Mouse (Mus musculus) R1 (cell line): ENCODE data around the gene Wdr26.

Source experiments
- DNase-seq: peaks from one replicate; pipeline ENCODE4 v3.0.0-alpha.2; 2018; ENCODE audit warnings: low read depth, low spot score

The Wdr26 gene

DNA sequence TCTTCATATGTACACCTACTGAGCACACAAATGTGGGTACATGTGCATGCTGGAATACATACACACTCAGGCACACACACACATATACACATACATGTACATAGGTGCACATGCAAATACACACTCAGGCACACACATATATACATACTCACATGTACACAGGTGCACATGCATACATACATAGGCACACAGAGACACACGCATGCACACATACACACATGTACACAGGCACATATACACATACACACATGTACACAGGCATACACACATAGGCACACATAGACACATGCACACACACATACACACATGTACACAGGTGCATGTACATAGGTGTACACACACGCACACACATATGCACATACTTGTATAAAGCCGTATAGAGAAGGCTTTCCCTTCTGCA lies 29.4 kb upstream of the Wdr26 start:
- DNase-seq = no peak

DNA sequence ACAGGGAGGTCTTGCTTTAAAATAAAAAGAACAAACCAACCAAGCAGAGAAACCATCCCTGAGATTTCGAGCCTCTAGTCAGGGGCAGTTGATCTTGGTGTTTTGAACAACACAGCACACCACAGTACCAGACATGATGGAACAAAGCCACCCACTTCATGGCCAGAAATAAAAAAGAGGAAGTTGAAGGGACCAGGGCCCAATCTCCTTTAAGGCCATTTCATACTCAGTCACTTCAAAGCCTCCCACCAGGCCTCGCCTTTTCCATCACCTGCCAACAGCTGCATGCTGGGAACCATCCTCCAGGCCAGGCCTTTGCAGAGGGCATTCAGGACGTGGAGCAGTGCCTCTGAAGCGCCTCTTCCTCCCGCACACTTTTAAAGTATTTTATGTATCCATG lies 25.5 kb upstream of the Wdr26 start:
- no peak for DNase-seq

DNA sequence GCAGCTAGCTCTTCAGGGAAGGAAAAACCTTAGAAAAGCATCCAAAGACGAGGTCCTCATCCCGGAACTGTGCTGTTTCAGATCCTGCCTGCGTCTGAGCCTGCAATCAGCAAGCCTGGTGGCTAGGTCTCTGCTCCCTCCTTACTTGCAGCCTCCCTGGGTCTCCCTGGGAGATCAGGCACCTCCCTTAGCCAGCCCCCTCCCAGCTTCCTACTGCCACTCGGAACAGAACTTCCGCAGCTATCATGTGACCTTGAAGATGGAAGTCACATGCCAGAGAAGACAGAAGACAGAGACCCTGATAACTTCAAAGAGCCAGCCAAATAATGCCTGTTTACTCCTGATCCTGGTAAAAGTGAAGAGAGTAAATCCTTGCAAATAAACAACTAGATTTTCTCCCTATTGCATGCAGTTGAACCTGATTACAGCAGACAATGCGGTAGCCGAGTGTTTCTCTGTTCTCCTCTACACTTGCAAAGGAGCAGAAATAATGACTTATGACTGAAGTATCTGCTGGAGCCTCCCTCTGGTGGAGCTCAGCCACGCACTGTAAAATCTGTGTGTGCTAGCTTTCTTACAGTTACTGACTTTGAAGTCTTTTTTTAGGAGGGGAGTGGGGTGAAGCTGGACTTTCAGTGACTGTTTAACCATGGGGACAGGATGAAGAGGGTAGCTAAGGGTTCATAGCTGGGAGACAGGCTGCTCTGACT lies 22.7 kb upstream of the Wdr26 start:
- peak; percentile 87 for DNase-seq

DNA sequence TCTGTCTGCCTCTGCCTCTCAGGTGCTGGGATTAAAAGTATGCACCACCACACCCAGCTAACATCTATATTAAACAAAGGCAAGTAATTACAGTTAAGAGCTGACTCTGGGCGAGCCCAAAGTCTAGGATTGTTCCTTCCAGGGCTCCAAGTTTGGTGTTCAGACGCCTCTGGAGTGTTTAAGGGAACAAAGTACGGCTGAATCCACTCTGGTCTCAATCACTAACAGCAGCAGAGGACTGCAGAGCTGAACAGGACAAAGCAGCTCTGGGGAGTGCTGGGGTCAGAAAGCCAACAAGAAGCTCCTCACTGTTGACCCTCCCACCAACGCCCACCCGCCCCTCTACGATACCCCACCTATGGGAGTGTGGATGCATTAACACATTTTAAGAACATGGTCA lies 21.9 kb upstream of the Wdr26 start:
- DNase-seq = no peak

DNA sequence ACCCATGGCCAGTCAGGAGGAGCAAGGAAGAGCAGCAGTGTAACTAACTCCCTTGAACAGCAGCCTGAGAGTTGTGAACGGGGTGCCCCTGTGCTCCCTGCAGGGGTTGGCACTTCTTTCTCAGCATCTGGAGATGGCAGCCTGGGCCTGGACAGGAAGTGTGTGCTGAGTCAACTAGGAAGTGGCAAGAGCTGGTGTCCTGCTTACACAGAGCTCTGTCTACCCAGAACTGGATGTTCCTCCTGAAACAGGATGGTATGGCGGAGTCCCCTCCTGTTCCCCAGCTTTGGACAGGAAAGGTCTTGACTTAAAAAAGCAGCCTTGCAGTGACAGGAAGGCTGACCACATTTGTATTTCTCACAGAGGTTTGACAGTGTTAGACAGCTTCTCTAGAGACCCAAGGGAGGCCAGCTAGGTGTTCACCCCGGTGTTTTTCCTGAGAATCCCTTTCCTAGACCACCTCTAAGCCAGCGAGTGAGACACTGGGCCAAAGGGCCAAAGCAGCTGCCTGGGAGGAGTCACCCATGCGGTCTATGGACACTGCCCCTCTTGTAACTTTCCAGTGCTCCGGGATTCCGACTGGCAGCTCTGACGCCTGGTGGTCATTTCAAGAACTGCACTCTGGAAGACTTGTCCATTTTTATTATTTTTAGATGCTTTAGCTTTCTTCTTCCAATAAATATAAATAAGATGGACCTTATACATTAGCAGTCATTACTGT lies 20.7 kb upstream of the Wdr26 start:
- peak; percentile 87 for DNase-seq

DNA sequence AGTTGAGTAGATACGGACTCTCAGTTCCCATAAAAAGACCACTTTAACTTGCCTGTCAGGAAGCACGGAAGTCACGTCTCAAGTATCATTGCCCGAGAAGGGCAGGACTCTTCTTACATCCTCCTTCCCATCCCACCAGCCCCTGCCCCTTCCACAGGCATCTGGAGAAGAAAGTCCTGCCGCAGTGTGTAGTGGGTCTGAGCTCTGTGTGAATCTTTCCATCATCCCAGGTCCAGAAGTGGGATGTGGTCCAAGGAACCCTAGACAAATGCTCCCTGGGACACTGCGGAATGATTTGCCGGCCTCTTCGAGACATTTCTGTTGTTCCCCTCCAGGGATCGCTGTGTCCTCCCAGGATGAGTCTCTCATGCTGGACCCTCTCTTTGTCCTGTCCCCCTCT lies 20.0 kb upstream of the Wdr26 start:
- DNase-seq = peak; percentile 22

DNA sequence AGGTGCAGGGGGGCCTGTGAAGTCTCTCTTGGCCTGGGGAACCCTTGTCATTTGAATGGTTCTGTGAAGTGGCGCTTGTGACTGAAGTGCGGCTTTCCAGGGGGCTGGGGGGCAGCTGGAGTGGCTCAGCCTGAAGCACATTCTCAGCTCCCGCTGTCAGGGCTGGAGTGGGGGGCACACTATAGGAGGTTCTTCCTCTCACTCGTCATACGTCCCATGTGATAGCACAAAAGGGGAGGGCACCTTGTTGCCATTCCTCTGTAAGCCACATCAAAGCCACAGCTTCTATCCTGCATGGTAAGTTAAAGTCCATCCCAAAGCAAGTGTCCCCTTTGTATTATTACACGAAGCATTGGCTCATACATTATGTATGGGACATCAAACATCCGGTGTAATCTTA lies 19.5 kb upstream of the Wdr26 start:
- DNase-seq = no peak

DNA sequence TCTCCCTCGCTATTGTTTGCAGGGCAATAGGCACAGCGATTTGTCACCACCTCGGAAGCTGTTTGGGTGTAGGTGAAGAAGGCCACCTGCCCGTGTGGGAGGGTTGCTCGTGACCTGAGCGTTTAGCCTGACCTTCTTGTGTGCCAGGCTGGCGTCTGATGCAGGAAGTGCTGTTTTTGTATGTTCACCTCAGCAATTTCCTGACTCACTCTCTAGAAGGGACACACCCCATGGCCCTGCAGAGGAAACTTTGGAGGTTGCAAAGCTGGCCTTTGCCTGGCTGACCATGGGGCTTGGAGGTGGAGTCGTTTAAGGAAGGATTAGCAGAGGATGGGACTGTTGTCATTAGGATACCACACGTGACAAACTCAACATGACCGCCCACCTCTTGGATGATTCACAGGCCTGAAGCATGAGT lies 18.9 kb upstream of the Wdr26 start:
- DNase-seq = peak; percentile 23

DNA sequence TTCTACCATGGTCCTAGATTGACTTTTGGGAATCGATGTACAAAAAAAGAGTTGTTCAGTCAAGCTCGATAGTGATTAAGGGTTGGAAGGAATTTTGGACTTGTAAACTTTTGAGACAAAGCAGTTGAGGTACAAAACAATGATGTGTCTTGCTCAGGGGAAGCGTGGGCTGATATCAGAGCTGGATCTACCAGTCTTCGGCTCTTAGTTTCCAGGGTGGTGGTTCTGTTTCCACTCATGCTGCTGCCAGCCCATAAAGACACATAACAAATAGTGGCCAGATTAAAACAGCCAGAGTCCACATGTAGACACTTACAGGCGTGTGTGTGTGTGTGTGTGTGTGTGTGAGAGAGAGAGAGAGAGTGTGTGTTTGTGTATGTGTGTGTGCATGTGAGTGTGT lies 17.2 kb upstream of the Wdr26 start:
- DNase-seq = no peak

DNA sequence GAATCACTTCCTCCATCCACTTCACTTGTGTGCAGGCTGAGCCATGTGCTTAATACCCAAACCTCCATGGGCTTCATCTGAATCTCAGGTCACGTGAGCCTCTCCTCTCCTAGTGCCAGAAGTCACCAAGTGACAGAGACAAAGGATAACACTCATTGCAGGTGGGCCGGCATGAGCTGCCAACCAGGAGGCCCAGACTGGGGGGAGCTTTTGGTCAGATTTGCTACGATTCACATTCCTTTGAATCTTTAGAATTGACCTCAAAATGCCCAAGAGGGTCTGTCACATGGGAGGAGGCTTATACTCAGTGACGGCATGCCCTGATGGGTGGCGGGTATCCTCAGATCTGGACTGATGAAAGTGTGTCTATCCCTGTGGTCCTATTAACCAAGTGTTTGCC lies 16.8 kb upstream of the Wdr26 start:
- no peak for DNase-seq

DNA sequence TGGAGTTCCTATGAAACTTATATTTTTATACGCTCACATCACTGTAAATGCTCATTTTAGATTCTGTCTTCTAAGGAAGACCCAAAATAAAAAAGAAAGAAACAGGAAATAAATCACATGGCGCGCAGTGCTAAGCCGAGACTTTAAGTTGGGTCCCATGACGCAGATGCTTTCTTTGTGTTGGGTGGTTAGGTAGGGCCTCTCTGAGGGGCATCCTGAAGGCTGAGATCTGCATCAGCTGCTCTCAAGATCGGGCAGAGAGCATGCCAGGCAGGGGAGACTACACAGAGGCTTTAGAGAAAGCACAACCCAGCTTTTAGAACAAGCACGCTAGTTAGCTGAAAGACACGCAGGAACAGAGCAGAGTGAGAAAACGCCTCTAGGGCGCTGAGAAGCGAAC lies 16.0 kb upstream of the Wdr26 start:
- no peak for DNase-seq

DNA sequence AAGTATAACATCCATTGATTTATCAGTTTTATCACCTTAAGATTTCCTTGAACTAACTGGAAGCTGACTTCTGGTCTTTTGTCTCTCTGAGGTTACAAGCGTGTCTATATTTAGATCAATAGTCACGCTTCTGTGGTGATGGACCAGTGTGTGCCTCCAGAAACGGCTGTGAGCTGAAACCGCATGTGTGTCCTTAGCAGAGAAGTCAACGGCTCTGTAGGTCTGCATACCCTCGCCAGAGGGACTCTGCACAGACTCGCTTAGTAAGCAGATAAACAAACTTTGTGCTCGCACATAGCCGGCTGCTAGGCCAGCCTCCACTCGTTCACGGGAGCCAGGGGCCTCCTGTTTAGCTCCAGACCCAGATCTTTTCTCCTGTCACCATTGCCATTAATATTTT lies 15.0 kb upstream of the Wdr26 start:
- DNase-seq = no peak

DNA sequence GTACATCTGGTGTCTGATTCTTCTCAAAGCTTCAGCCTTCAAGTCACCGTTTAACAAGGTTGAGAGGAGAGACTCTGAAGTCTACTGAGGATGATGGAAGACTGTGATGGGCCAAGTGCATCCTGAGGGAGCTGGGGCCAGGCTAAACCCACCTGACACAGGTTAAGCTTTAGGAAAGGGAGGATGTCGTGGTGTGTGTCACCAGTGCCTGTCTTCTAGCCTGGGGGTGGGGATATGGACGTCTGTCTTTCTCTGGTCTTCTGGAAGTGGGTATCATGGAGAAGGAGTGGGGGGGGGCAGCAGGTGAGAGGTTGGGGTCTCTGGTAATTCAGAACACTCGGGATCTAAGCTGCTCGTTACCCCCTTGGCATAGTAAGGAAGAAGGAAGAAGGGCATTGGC lies 13.5 kb upstream of the Wdr26 start:
- DNase-seq = no peak

DNA sequence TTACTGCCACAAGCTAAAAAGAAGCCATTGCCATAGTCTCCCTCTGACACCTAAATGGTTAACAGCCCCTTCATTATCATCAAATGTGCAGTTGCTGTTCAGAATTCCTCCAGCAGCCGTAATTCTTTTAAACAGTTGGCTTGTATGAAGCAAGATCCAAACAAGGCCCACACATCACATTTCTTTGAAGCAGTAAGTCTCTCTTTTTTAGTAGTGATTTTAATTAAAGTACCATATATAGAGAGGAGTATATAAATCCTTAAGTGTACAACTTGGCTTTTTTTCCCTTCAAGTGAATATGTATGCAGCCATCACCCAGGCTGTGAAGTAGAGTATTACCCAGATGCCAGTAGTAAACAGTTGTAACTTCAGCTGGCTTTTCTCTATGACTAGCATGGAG lies 10.2 kb upstream of the Wdr26 start:
- no peak for DNase-seq

DNA sequence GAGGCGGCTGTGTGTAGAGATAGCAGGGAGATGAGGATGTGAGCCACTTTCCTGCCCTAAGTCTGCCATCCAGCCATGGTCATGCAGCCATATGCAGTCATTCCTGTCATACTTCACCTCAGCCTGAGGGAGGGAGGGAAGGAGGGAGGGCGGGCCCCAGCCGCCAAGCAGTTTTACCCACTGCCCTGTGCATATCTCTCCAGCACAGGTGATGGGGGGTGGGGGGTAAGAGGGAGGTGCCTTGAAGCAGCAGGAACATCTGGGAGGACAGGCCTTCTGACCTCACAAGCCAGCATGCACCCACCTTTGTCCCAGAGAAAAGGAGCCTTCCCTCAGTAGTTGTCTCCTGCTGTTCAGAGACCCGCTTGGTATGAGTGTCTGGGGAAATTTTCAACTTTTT lies 4.5 kb upstream of the Wdr26 start:
- peak; percentile 38 for DNase-seq

DNA sequence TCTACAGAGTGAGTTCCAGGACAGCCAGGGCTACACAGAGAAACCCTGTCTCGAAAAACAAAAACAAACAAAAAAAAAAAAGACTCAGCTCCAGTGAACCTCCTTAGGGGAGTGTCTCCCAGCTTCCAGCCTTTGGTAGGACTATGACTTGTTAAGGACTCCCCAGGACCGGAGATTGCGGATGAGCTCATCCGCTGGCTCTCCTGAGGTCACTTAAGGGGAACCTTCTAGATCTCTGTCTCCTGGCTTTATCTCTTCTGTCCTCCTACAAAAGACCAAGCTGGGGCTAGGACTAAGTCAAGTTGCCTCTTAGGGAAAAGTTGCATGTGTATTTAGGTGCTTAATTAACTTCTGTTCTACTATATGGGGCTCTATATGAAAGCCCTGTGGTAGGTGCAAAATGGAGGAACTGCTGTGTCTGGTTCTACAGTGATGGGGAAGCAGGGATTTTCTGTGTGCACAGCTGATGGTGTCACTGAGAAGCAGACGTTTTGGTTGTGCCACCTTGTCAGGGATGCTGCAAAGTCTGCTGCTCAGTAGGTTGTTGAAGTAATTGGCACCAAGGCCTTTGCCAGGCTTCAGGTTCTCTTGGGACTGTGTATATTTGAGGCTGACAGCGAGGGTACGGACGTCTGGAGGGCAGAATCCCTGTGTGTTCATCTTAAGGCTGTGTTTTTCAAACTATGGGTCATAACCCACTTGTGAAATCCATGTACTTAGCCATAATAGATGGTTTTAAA lies 2.7 kb upstream of the Wdr26 start:
- no peak for DNase-seq

DNA sequence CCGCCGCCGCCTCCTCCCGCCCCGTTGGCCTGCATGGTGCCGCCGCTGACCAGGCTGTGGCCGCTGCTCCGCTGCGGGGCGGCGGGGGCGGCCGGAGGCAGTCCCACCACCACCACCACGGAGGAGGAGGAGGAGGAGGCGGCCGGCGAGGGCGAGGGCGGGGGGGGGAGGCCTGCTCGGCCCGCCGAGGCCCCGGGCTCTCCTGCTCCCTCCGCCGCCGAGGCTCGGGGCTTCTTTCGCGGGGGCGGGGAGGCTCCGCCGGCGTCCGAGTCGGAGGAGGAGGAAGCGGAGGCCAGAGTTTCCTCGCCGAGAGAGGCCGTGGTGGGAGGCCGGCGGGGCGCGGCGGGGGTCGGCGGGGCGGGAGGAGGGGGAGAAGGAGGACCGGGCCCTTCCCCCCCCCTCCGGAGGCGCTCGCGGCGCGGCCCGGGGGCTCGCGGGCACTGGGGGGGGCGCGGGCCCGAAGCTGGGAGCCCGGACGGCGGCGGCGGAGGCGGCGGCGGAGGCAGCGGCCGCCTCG lies 340 bp downstream of the Wdr26 start:
- peak; percentile 34 for DNase-seq

DNA sequence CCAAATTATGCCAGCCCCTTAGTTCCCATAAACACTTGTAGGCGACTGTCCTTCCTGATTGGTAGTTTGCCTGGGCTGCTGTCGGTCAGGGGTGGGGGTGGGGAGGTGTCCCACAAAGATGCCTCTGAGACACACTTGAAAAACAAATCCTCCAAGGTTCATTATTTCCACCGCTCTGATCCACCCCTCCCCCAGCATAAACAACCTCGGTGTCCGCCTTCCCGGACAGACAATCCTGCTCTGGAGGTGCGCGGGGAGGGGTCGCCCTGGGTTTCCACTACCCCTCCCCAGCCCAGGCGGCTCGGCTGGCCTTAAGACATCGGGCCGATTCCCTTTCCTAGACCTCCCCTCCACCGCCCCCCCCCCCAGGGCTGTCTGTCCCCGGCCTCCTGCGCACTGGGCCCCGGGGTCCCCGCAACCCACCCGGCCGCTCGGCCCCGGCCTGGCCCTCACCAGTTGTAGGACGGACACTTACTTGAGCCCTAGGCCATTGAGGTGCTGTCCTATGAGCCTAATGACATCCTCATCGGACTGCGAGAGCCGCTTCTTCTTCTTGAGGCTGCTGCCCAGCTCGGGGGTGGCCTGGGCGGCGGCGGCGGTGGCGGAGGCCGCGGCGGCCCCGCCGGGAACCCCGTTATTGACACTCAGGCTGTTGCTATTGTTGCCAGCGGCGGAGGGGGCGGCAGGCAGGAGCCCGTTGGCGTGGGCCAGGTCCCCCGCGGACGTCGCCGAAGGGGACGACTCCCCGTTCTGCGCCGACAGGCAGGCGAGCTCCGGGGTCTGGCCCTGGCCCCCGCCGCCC lies 999 bp downstream of the Wdr26 start:
- DNase-seq = peak; percentile 61

DNA sequence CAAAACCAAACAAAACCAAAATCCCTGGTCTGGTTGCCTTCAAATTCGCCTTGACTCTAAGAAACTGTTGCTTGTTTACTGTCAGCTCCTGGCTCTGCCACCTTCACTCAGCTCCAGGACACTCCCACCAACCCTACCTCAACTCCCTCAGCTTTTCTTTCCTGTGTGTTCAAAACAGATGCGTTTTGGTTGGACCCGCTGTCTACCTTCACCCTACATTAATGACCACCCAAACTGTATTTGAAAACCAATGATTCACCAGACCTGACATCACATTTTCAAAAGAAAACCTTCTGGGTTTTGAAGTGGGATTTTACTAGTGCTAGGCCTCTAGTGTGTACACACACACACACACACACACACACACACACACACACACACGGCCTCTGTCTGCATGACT lies 1.7 kb downstream of the Wdr26 start:
- peak; percentile 20 for DNase-seq

DNA sequence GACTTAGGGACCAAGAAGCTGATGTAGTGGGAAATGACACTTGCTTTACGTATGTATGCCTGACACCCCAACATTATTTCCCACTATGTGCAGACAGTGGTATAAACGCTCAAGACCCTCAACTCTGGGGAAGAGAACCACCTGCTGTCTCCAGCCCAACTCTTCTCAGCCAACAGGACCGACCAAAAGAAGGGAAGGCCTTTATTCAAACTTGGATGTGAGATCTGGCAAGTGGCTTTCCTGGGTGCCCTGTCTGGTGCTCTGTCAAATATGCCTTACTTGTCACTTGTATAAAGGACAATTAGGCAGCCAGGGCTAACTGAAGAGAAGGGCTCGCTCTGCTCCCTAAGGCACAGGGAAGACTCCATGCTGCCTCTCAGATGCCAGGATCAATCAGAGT lies 12.4 kb downstream of the Wdr26 start:
- no peak for DNase-seq

DNA sequence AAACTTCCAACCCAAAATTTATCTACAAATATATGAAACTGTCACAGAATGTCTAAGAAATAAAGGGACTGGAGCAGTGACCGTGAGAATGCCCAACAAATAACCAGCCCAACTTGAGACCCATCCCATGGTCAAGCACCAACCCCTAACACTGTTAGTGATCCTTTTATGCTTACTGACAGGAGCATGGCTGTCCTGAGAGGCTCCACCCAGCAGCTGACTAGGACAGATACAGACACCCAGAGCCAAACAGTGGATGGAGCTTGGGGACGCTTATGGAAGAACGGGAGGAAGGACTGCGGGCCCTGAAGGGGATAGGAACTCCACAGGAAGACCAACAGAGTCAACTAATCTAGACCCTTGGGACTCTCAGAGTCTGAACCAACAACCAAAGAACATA lies 22.9 kb downstream of the Wdr26 start:
- no peak for DNase-seq

DNA sequence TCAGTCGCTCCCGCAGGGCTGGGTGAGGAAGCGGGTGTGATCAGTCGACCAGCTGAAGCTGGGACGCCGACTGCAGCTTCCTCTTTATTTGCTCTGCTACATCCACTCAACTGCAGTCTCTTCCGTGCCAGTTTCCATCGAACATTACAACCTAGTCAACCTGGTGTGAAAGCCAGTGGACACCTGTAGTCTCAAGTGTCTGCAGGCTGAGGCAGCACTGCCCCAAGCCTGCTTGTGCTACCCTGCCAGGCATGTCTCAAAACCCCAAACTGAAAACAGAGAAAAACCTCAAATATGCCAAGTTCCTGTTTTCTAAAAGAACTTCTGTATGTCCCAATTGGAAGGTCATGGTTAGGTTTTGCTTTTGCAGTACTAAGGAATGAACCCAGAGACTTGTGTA lies 41.6 kb downstream of the Wdr26 start:
- DNase-seq = no peak
